9 mouse cellular contexts compared by ENCODE assay signal in the genomic region with DNA sequence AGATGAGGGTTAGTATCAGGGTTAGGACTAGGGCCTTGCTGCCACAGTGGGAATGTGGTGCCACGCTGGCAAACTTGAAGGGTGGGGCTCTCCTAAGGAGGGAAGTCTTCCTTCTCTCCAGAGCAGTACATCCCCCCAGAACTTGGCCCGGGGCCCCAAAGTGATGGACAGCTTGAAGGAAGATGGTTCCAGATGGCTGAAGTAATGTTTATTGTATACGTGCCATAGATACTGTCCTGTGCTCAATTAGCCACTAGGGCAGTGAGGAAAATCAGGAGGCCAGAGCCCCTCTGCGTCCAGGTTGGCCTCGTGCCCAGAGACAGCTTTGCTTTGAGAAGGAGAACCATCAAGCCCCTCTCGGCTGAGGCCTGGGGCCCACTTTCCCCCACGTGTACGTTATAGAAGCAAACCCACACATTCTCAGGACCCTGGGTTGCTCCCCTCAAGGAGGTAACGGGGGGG.
DNase-seq lines count a peak whose midpoint lies in the region; ATAC-seq lines count a peak whose summit lies in the region.
"Had no signal": no experiment of that assay in that cellular context is flagged by ENCODE, and none has a peak within 500 bp of the region (broad histone marks: within the 10 kb centered on the region; RNA-seq: fewer than 3 reads in every experiment).

No protein-coding gene starts in this region.

- DNase-seq in heart, adult 11 months = peak; percentile 73
- DNase-seq in heart, postnatal 25 days (ENCODE audit: low spot score) = no peak
- DNase-seq in neural tube, embryonic 11.5 days (ENCODE audit: low spot score) = peak; percentile 53
- DNase-seq in neural tube, embryonic 10.5 days (ENCODE audit: extremely low spot score, low spot score) = no peak
- DNase-seq in limb, embryonic 10.5 days (ENCODE audit: low spot score) = no peak
- no peak for DNase-seq in thymus, postnatal 36 days
- DNase-seq: adrenal gland, postnatal 25 days had no signal

- ATAC-seq in neural tube, embryonic 11.5 days (ENCODE audit: insufficient read depth, low FRiP score, low TSS enrichment) = no peak
- ATAC-seq in stomach, embryonic 15.5 days (ENCODE audit: insufficient read depth, low FRiP score, low read depth) = peak; percentile 68
- no peak for ATAC-seq in megakaryocyte progenitor cell, adult 5-6 weeks (replicated peaks; ENCODE audit: poor library complexity)

- no peak overlapping the region for H3K4me3 ChIP-seq in neural tube, embryonic 11.5 days (ENCODE audit: low read depth, low read length)
- no peak overlapping the region for H3K4me3 ChIP-seq in limb, embryonic 10.5 days
- H3K4me3 ChIP-seq in stomach, embryonic 15.5 days (replicated peaks) = no peak overlapping the region

- H3K4me1 ChIP-seq in neural tube, embryonic 11.5 days (ENCODE audit: control insufficient read depth, insufficient read depth, low read length) = peaks cover 3% of the 10 kb centered on the region; the same call in 1 of the 2 replicates
- peaks cover 62% of the 10 kb centered on the region for H3K4me1 ChIP-seq in limb, embryonic 10.5 days
- peaks cover 15% of the 10 kb centered on the region; the same call in 1 of the 2 replicates for H3K4me1 ChIP-seq in stomach, embryonic 15.5 days

- H3K36me3 ChIP-seq in neural tube, embryonic 11.5 days (ENCODE audit: control insufficient read depth, insufficient read depth, low read length) = no peaks in the 10 kb centered on the region
- H3K36me3 ChIP-seq in limb, embryonic 10.5 days = no peaks in the 10 kb centered on the region
- H3K36me3 ChIP-seq in stomach, embryonic 15.5 days = no peaks in the 10 kb centered on the region

- H3K27me3 ChIP-seq in neural tube, embryonic 11.5 days (ENCODE audit: control insufficient read depth, insufficient read depth, low read length) = no peaks in the 10 kb centered on the region
- peaks cover 8% of the 10 kb centered on the region; the same call in 1 of the 2 replicates for H3K27me3 ChIP-seq in limb, embryonic 10.5 days (ENCODE audit: low read depth, poor library complexity, severe bottlenecking)
- no peaks in the 10 kb centered on the region for H3K27me3 ChIP-seq in stomach, embryonic 15.5 days (replicated peaks)

- H3K9ac ChIP-seq in neural tube, embryonic 11.5 days (ENCODE audit: low read length) = no peak overlapping the region
- H3K9ac ChIP-seq in stomach, embryonic 15.5 days = no peak overlapping the region

- H3K9me3 ChIP-seq in neural tube, embryonic 11.5 days (ENCODE audit: control insufficient read depth, low read length) = no peaks in the 10 kb centered on the region
- H3K9me3 ChIP-seq in limb, embryonic 10.5 days (replicated peaks) = no peaks in the 10 kb centered on the region
- no peaks in the 10 kb centered on the region for H3K9me3 ChIP-seq in stomach, embryonic 15.5 days

- H3K4me2 ChIP-seq in neural tube, embryonic 11.5 days (ENCODE audit: low read depth) = no peak overlapping the region
- H3K4me2 ChIP-seq in stomach, embryonic 15.5 days = no peak overlapping the region

- H3K27ac ChIP-seq in neural tube, embryonic 11.5 days (ENCODE audit: low read depth, low read length) = no peak overlapping the region
- peak overlapping the region; percentile 65 for H3K27ac ChIP-seq in limb, embryonic 10.5 days
- peak overlapping the region; percentile 88 for H3K27ac ChIP-seq in stomach, embryonic 15.5 days

- intact Hi-C loops in heart, postnatal 25 days (cut with DNase I) = no loop called here

- 50% methylated on average over 9 of the region's 9 CpGs for WGBS in neural tube, embryonic 11.5 days
- WGBS in limb, embryonic 10.5 days = 51% methylated on average over 9 of the region's 9 CpGs
- WGBS in stomach, embryonic 15.5 days = 31% methylated on average over 9 of the region's 9 CpGs

Comparison
In these comparisons a context has a peak if more than half of its experiments do, and no peak if none do; other contexts are left out.
1. DNase-seq: peak in heart, adult 11 months (single experiment) and neural tube, embryonic 11.5 days (single experiment); none in heart, postnatal 25 days (single experiment), neural tube, embryonic 10.5 days (single experiment), limb, embryonic 10.5 days (single experiment) and thymus, postnatal 36 days (0 of 2).